Mouse (Mus musculus) T-helper 17 cell (primary cell): Measurements from ENCODE around the gene Cers6.

Experiments used
- in situ Hi-C, 2 experiments: fragments of 300-600 bp; cut with MboI, MseI; formaldehyde crosslinking; loops; 1 replicate in 1 of 2; 2 replicates in 1 of 2; pipeline ENCODE4 v1.15.1; 2025; ENCODE audit warnings: high pct_unique_total_duplicates in 2 of 2

Gene Cers6

DNA sequence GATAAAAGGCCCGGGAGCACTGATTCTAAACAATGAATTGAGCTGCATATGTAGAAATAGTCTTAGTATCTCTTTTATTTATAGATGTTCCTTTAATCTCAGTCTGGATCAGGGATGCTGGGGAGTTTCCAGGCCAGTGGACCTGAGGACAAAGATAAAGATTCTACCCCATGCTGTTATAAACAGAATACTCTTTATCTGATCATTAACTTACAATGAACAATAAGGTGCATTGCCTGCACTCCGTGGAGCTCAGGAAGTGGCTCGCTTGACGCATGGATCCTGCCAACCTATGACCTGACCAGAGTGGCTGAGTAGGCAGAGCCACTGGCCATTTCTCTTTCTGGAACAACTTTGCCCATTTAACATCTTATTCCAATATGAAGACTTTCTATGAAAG lies 279.6 kb downstream of the Cers6 start:
- in situ Hi-C loops, result no loop called here

DNA sequence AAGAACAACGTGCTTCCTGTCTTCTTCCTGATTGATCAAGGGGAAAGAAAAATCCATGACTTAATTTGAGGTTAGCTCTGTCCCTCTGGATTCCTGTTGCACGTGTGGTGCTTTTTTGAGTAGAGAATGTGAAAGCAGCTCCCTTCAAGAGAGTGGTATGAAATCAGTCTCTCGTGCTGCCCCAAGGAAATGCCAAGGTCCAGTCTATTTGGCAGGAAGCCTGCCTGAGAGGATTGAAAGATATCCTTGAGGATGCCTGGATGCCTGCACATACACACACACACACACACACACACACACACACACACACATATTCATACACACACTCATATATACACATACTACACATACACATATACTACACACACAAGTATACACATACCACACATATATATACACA lies 287.4 kb downstream of the Cers6 start:
- in situ Hi-C loops, result no loop called here

DNA sequence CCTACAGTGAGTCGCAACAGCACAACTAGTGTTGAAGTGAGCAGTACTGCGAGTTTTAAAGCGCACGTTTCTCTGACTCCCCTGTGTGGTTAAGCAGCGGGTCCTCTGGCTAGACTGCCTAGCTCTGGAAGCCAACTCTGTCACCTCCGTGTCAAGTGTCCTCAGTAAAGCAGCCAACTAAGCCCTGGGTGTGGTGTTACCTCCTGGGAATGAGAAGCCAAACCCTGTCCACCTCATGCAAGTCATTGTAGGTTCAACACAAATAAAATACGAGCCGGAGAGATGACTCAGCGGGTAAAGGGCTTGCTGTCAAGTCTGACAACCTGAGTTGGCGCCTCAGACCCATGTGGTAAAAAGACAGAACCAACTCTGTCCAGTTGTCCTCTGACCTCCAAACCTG lies 287.9 kb downstream of the Cers6 start:
- in situ Hi-C loops, result no loop called here

DNA sequence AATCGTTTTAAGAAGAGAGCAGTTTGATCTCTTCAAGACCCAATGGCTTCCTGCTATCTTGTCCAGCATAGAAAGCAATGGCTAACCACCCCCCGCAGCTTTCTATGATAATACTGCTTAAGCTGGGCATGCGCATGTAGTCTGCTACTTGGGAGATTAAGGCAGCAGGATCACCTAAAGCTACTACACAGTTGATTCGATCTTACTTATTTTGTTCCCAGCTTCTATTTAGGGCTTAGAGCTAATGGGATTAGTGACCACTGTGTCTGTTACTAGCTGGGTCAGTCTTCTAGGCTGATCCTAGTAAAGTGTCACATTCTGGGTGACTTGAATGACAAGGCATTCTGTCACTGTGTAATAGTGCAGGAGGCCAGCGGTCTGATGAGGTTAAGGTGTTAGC lies 289.6 kb downstream of the Cers6 start:
- in situ Hi-C loops, result loop anchor here in 1 of 2 experiments (10.0 kb wide), 1 partner anchor 414 kb away; no protein-coding TSS in a partner anchor

GRCm38 (mm10) chr2:69155861-69156260 lies 294.6 kb downstream of the Cers6 start:
- in situ Hi-C loops, result loop anchor here in 1 of 2 experiments (10.0 kb wide), 1 partner anchor 409 kb away; no protein-coding TSS in a partner anchor

DNA sequence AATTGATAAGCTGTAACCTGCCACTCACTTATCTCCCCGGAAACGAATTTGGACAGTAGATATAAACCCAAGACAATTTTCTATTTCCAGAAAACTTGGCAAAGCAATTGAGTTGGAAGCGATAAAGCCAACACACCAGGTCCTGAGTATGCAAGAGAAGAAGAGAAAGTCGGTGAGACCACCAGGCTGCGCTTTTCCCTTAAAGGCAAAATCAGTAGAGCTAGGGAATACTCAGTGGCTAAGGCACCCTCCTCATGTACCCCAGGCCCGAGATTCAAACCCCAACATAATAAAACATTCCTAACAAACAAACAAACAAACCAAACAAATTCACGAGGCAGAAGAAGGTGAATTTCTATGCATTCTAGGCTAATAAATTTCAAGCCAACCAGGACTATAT lies 295.0 kb downstream of the Cers6 start:
- in situ Hi-C loops, result loop anchor here in 1 of 2 experiments (10.0 kb wide), 1 partner anchor 409 kb away; no protein-coding TSS in a partner anchor

DNA sequence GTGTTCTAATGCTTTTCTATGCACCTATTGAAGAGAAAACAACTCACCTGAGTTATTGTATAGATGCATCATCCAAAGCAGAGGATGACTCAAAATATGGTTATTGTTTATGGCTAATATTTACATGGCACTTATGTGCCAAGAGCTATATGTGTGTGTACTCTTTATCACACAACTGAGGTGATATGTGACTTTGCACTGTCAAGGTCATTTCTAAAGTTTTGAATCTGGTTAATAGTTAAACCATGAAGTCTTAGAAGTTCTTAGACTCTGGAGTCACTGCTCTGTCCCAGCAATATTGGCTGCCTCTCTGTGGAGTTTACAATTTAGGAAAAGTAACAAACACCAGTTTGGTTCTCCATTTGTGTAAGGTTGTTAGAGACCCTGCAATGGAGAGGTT lies 297.7 kb downstream of the Cers6 start:
- in situ Hi-C loops, result loop anchor here in 1 of 2 experiments (10.0 kb wide), 1 partner anchor 406 kb away; no protein-coding TSS in a partner anchor
